Mouse (Mus musculus): ENCODE data around the gene D430019H16Rik. TPM values are rescaled to one million over a fixed set of nuclear protein-coding genes. Genes with fewer than 3 reads are reported as not detected.
A peak's percentile ranks its signal among the peaks of the same experiment; 100 is the strongest.

D430019H16Rik gene
- 0.62 and 0.84 TPM in 2 replicates for polyA plus RNA-seq (2015; fragmentation: Nextera tagmentation; extraction: Ambion mirVana)

- Histone ChIP-seq H3K9ac (ENCODE audit: low read depth, low read length) (peak within 1 kb of the TSS; percentile 59), H3K27ac (ENCODE audit: low read length) (no peak within 1 kb of the TSS), H3K4me1 (ENCODE audit: control insufficient read depth, insufficient read depth, low read length) (peaks cover 11% of the 10 kb centered on the region), H3K9me3 (ENCODE audit: control insufficient read depth, low read length) (no peaks in the 10 kb centered on the region), H3K36me3 (ENCODE audit: control insufficient read depth, insufficient read depth, low read length) (no peaks in the 10 kb centered on the region), H3K4me2 (ENCODE audit: low read depth, low read length) (peak within 1 kb of the TSS; percentile 84), H3K4me3 (ENCODE audit: low read length) (peak within 1 kb of the TSS; percentile 53), H3K27me3 (replicated peaks; ENCODE audit: control insufficient read depth, insufficient read depth, low read length) (no peaks in the 10 kb centered on the region)
- WGBS: 1% methylated on average over 38 of the region's 38 CpGs
- peak; percentile 86 for ATAC-seq
Observed at GRCm38 (mm10) chr12:105453670-105454257, at the start of gene D430019H16Rik. Gene D430019H16Rik, plus strand, starts transcription at chr12:105453856.

GRCm38 (mm10) chr12:105406008-105406407 lies 47.6 kb upstream of the D430019H16Rik start:
- WGBS: 56% methylated on average over 6 of the region's 6 CpGs
- Histone ChIP-seq H3K27ac (ENCODE audit: low read length) (no peak overlapping the region), H3K36me3 (ENCODE audit: control insufficient read depth, insufficient read depth, low read length) (no peaks in the 10 kb centered on the region), H3K4me3 (ENCODE audit: low read length) (no peak overlapping the region), H3K27me3 (replicated peaks; ENCODE audit: control insufficient read depth, insufficient read depth, low read length) (no peaks in the 10 kb centered on the region), H3K9ac (ENCODE audit: low read depth, low read length) (no peak overlapping the region), H3K4me2 (ENCODE audit: low read depth, low read length) (no peak overlapping the region), H3K4me1 (ENCODE audit: control insufficient read depth, insufficient read depth, low read length) (no peaks in the 10 kb centered on the region), H3K9me3 (ENCODE audit: control insufficient read depth, low read length) (no peaks in the 10 kb centered on the region)
- no peak for ATAC-seq

- Histone ChIP-seq H3K4me1 (ENCODE audit: control insufficient read depth, insufficient read depth, low read length) (no peaks in the 10 kb centered on the region), H3K27me3 (replicated peaks; ENCODE audit: control insufficient read depth, insufficient read depth, low read length) (no peaks in the 10 kb centered on the region), H3K4me3 (ENCODE audit: low read length) (no peak overlapping the region), H3K9me3 (ENCODE audit: control insufficient read depth, low read length) (no peaks in the 10 kb centered on the region), H3K4me2 (ENCODE audit: low read depth, low read length) (no peak overlapping the region), H3K9ac (ENCODE audit: low read depth, low read length) (no peak overlapping the region), H3K36me3 (ENCODE audit: control insufficient read depth, insufficient read depth, low read length) (no peaks in the 10 kb centered on the region), H3K27ac (ENCODE audit: low read length) (no peak overlapping the region)
- 86% methylated on average over 8 of the region's 8 CpGs for WGBS
- ATAC-seq: no peak
Observed at GRCm38 (mm10) chr12:105413909-105414308, 39.7 kb upstream of the D430019H16Rik start.

GRCm38 (mm10) chr12:105420476-105420875 lies 33.2 kb upstream of the D430019H16Rik start:
- no peaks in the 10 kb centered on the region for H3K9me3 ChIP-seq (ENCODE audit: control insufficient read depth, low read length)
- no peak for ATAC-seq
- no peak overlapping the region for H3K4me3 ChIP-seq (ENCODE audit: low read length)
- H3K27ac ChIP-seq (ENCODE audit: low read length): no peak overlapping the region
- H3K9ac ChIP-seq (ENCODE audit: low read depth, low read length): no peak overlapping the region
- no peak overlapping the region for H3K4me2 ChIP-seq (ENCODE audit: low read depth, low read length)
- 35% methylated on average over 6 of the region's 6 CpGs for WGBS
- H3K36me3 ChIP-seq (ENCODE audit: control insufficient read depth, insufficient read depth, low read length): no peaks in the 10 kb centered on the region
- no peaks in the 10 kb centered on the region for H3K27me3 ChIP-seq (replicated peaks; ENCODE audit: control insufficient read depth, insufficient read depth, low read length)
- H3K4me1 ChIP-seq (ENCODE audit: control insufficient read depth, insufficient read depth, low read length): no peaks in the 10 kb centered on the region

GRCm38 (mm10) chr12:105426541-105426940 lies 27.1 kb upstream of the D430019H16Rik start:
- H3K4me2 ChIP-seq (ENCODE audit: low read depth, low read length): no peak overlapping the region
- no peak overlapping the region for H3K9ac ChIP-seq (ENCODE audit: low read depth, low read length)
- H3K4me3 ChIP-seq (ENCODE audit: low read length): no peak overlapping the region
- no peaks in the 10 kb centered on the region for H3K36me3 ChIP-seq (ENCODE audit: control insufficient read depth, insufficient read depth, low read length)
- no peak for ATAC-seq
- H3K4me1 ChIP-seq (ENCODE audit: control insufficient read depth, insufficient read depth, low read length): no peaks in the 10 kb centered on the region
- no peaks in the 10 kb centered on the region for H3K27me3 ChIP-seq (replicated peaks; ENCODE audit: control insufficient read depth, insufficient read depth, low read length)
- no peak overlapping the region for H3K27ac ChIP-seq (ENCODE audit: low read length)
- H3K9me3 ChIP-seq (ENCODE audit: control insufficient read depth, low read length): no peaks in the 10 kb centered on the region
- WGBS: 68% methylated on average over 7 of the region's 7 CpGs

- no peak overlapping the region for H3K27ac ChIP-seq (ENCODE audit: low read length)
- H3K9ac ChIP-seq (ENCODE audit: low read depth, low read length): no peak overlapping the region
- no peaks in the 10 kb centered on the region for H3K27me3 ChIP-seq (replicated peaks; ENCODE audit: control insufficient read depth, insufficient read depth, low read length)
- WGBS: 25% methylated on average over 10 of the region's 10 CpGs
- H3K9me3 ChIP-seq (ENCODE audit: control insufficient read depth, low read length): no peaks in the 10 kb centered on the region
- no peaks in the 10 kb centered on the region for H3K36me3 ChIP-seq (ENCODE audit: control insufficient read depth, insufficient read depth, low read length)
- H3K4me3 ChIP-seq (ENCODE audit: low read length): no peak overlapping the region
- H3K4me1 ChIP-seq (ENCODE audit: control insufficient read depth, insufficient read depth, low read length): no peaks in the 10 kb centered on the region
- peak; percentile 76 for ATAC-seq
- peak overlapping the region; percentile 30; the same call in 1 of the 2 replicates for H3K4me2 ChIP-seq (ENCODE audit: low read depth, low read length)
Observed at GRCm38 (mm10) chr12:105427039-105427757, 26.5 kb upstream of the D430019H16Rik start.

- Histone ChIP-seq H3K36me3 (ENCODE audit: control insufficient read depth, insufficient read depth, low read length) (no peaks in the 10 kb centered on the region), H3K9ac (ENCODE audit: low read depth, low read length) (no peak overlapping the region), H3K4me1 (ENCODE audit: control insufficient read depth, insufficient read depth, low read length) (no peaks in the 10 kb centered on the region), H3K4me2 (ENCODE audit: low read depth, low read length) (no peak overlapping the region), H3K4me3 (ENCODE audit: low read length) (no peak overlapping the region), H3K27ac (ENCODE audit: low read length) (no peak overlapping the region), H3K9me3 (ENCODE audit: control insufficient read depth, low read length) (no peaks in the 10 kb centered on the region), H3K27me3 (replicated peaks; ENCODE audit: control insufficient read depth, insufficient read depth, low read length) (no peaks in the 10 kb centered on the region)
- no peak for ATAC-seq
- 43% methylated on average over 3 of the region's 3 CpGs for WGBS
Observed at GRCm38 (mm10) chr12:105431872-105432271, 21.8 kb upstream of the D430019H16Rik start.

- Histone ChIP-seq H3K27me3 (replicated peaks; ENCODE audit: control insufficient read depth, insufficient read depth, low read length) (no peaks in the 10 kb centered on the region), H3K4me3 (ENCODE audit: low read length) (no peak overlapping the region), H3K4me1 (ENCODE audit: control insufficient read depth, insufficient read depth, low read length) (no peaks in the 10 kb centered on the region), H3K9ac (ENCODE audit: low read depth, low read length) (no peak overlapping the region), H3K36me3 (ENCODE audit: control insufficient read depth, insufficient read depth, low read length) (no peaks in the 10 kb centered on the region), H3K27ac (ENCODE audit: low read length) (no peak overlapping the region), H3K4me2 (ENCODE audit: low read depth, low read length) (no peak overlapping the region), H3K9me3 (ENCODE audit: control insufficient read depth, low read length) (no peaks in the 10 kb centered on the region)
- no peak for ATAC-seq
- WGBS: 47% methylated on average over 3 of the region's 3 CpGs
Observed at GRCm38 (mm10) chr12:105432807-105433206, 20.8 kb upstream of the D430019H16Rik start.

GRCm38 (mm10) chr12:105438259-105438658 lies 15.4 kb upstream of the D430019H16Rik start:
- H3K36me3 ChIP-seq (ENCODE audit: control insufficient read depth, insufficient read depth, low read length): no peaks in the 10 kb centered on the region
- no peaks in the 10 kb centered on the region for H3K27me3 ChIP-seq (replicated peaks; ENCODE audit: control insufficient read depth, insufficient read depth, low read length)
- H3K27ac ChIP-seq (ENCODE audit: low read length): no peak overlapping the region
- H3K4me1 ChIP-seq (ENCODE audit: control insufficient read depth, insufficient read depth, low read length): no peaks in the 10 kb centered on the region
- H3K9ac ChIP-seq (ENCODE audit: low read depth, low read length): no peak overlapping the region
- H3K9me3 ChIP-seq (ENCODE audit: control insufficient read depth, low read length): no peaks in the 10 kb centered on the region
- no peak overlapping the region for H3K4me2 ChIP-seq (ENCODE audit: low read depth, low read length)
- WGBS: 43% methylated on average over 5 of the region's 5 CpGs
- H3K4me3 ChIP-seq (ENCODE audit: low read length): no peak overlapping the region
- no peak for ATAC-seq

All from intestine, embryonic 16.5 days (tissue).